Mouse (Mus musculus) brain, embryonic 14.5 days (tissue): Measurements from ENCODE around the gene Anks1b.

Experiments used
- CTCF ChIP-seq: fragments of 200-500 bp; IDR thresholded peaks from 2 replicates; pipeline ENCODE4 v1.5.1; 2012; ENCODE audit warnings: inconsistent platforms, mild to moderate bottlenecking, moderate library complexity, borderline replicate concordance; ENCODE audit not compliant: insufficient read depth, insufficient read length; ENCODE audit errors: extremely low read depth
- POLR2A ChIP-seq: fragments of 200-500 bp; IDR thresholded peaks from 2 replicates; pipeline ENCODE4 v1.6.1; 2012; ENCODE audit warnings: mild to moderate bottlenecking, inconsistent platforms, borderline replicate concordance; ENCODE audit not compliant: poor library complexity, insufficient read depth, insufficient read length, severe bottlenecking; ENCODE audit errors: extremely low read depth

GRCm38 (mm10) chr10:89921965-89922364 is 48.7 kb downstream of the Anks1b start:
- TF ChIP-seq CTCF (no peak), POLR2A (no peak)
